Comparison of ENCODE assay signal across 27 mouse cellular contexts in genomic region chr4:136057916-136058315, GRCm38 (mm10).
"Had no signal": no experiment of that assay in that cellular context is flagged by ENCODE, and none has a peak within 500 bp of the region (broad histone marks: within the 10 kb centered on the region; RNA-seq: fewer than 3 reads in every experiment).

No protein-coding gene starts in this region.

- H3K4me3 ChIP-seq: gastrocnemius, adult 2 months; heart, embryonic 10.5 days; heart, embryonic 13.5 days; heart, embryonic 15.5 days; hindbrain, embryonic 13.5 days; hindbrain, embryonic 15.5 days; kidney, embryonic 15.5 days; limb, embryonic 10.5 days; limb, embryonic 12.5 days; liver, embryonic 13.5 days; liver, embryonic 15.5 days had no signal

- H3K9me3 ChIP-seq: heart, embryonic 10.5 days; heart, embryonic 13.5 days; heart, embryonic 15.5 days; hindbrain, embryonic 13.5 days; hindbrain, embryonic 15.5 days; kidney, embryonic 15.5 days; limb, embryonic 10.5 days; limb, embryonic 12.5 days; liver, embryonic 13.5 days; liver, embryonic 15.5 days had no signal

- H3K27me3 ChIP-seq: heart, embryonic 13.5 days; heart, embryonic 15.5 days; hindbrain, embryonic 13.5 days; hindbrain, embryonic 15.5 days; kidney, embryonic 15.5 days; limb, embryonic 12.5 days had no signal

- H3K9ac ChIP-seq: heart, embryonic 13.5 days; heart, embryonic 15.5 days; hindbrain, embryonic 13.5 days; hindbrain, embryonic 15.5 days; kidney, embryonic 15.5 days; limb, embryonic 12.5 days; liver, embryonic 13.5 days; liver, embryonic 15.5 days had no signal

- ATAC-seq: hindbrain, postnatal 0 days; intestine, embryonic 16.5 days had no signal

- H3K36me3 ChIP-seq: heart, embryonic 10.5 days; heart, embryonic 13.5 days; heart, embryonic 15.5 days; hindbrain, embryonic 13.5 days; hindbrain, embryonic 15.5 days; kidney, embryonic 15.5 days; limb, embryonic 10.5 days; limb, embryonic 12.5 days; liver, embryonic 13.5 days; liver, embryonic 15.5 days had no signal

- DNase-seq: gastrocnemius, adult 2 months; gastrocnemius, postnatal 10 days; gastrocnemius, postnatal 25 days; heart, adult 18-20 months; heart, postnatal 14 days; heart, postnatal 36 days; kidney, adult 11 months; kidney, adult 2 months; kidney, adult 9 months; kidney, postnatal 14 days; kidney, postnatal 36 days; layer of hippocampus, adult 9-11 months; layer of hippocampus, postnatal 36 days; liver, embryonic 13.5 days had no signal

- H3K27ac ChIP-seq: gastrocnemius, adult 2 months; heart, embryonic 10.5 days; heart, embryonic 13.5 days; heart, embryonic 15.5 days; hindbrain, embryonic 13.5 days; hindbrain, embryonic 15.5 days; hindbrain, postnatal 0 days; kidney, embryonic 15.5 days; kidney, postnatal 0 days; limb, embryonic 10.5 days; limb, embryonic 12.5 days; liver, embryonic 13.5 days; liver, embryonic 15.5 days had no signal

- H3K4me2 ChIP-seq: heart, embryonic 13.5 days; heart, embryonic 15.5 days; hindbrain, embryonic 13.5 days; hindbrain, embryonic 15.5 days; kidney, embryonic 15.5 days; limb, embryonic 12.5 days; liver, embryonic 11.5 days; liver, embryonic 13.5 days; liver, embryonic 15.5 days had no signal

- H3K4me1 ChIP-seq: heart, embryonic 10.5 days; heart, embryonic 13.5 days; heart, embryonic 15.5 days; hindbrain, embryonic 13.5 days; hindbrain, embryonic 15.5 days; limb, embryonic 10.5 days; limb, embryonic 12.5 days had no signal
